Mouse (Mus musculus) thymus, adult 2 months (tissue): Measurements from ENCODE around the gene Cdk10. TPM values are rescaled to one million over a fixed set of nuclear protein-coding genes. Genes with fewer than 3 reads are reported as not detected.

Experiments
- DNase-seq: peaks from one replicate; pipeline ENCODE4 v3.0.0; 2021
- H3K27ac ChIP-seq: fragments of 200-500 bp; 2 replicates; pipeline ENCODE4 v1.5.1; 2012; ENCODE audit warnings: low read length, control low read depth; ENCODE audit not compliant: control insufficient read depth, insufficient read depth
- H3K27me3 ChIP-seq: fragments of 200-500 bp; 2 replicates; pipeline ENCODE4 v1.6.1; 2012; ENCODE audit warnings: mild to moderate bottlenecking, low read length, moderate library complexity, mixed read lengths; ENCODE audit not compliant: control insufficient read depth, insufficient read depth
- H3K36me3 ChIP-seq: fragments of 200-500 bp; 2 replicates; pipeline ENCODE4 v1.6.1; 2012; ENCODE audit warnings: mild to moderate bottlenecking, low read length, moderate library complexity; ENCODE audit not compliant: control insufficient read depth, insufficient read depth
- H3K4me1 ChIP-seq: fragments of 200-500 bp; replicated peaks from 2 replicates; pipeline ENCODE4 v1.6.1; 2012; ENCODE audit warnings: low read length; ENCODE audit not compliant: control insufficient read depth, insufficient read depth
- H3K4me3 ChIP-seq: fragments of 200-500 bp; 2 replicates; pipeline ENCODE4 v1.5.1; 2012; ENCODE audit warnings: mild to moderate bottlenecking, low read length, control low read depth, moderate library complexity; ENCODE audit not compliant: control insufficient read depth, insufficient read depth
- CTCF ChIP-seq: fragments of 200-500 bp; IDR thresholded peaks from 2 replicates; pipeline ENCODE4 v1.5.1; 2012; ENCODE audit warnings: mild to moderate bottlenecking, control low read depth, low read length, moderate library complexity, borderline replicate concordance; ENCODE audit not compliant: control insufficient read depth, poor library complexity, insufficient read depth; ENCODE audit errors: extremely low read depth
- POLR2A ChIP-seq: fragments of 200-500 bp; IDR thresholded peaks from 2 replicates; pipeline ENCODE4 v1.6.1; 2012; ENCODE audit warnings: mild to moderate bottlenecking, low read length, control low read depth, moderate library complexity; ENCODE audit not compliant: control insufficient read depth, poor library complexity, insufficient read depth; ENCODE audit errors: extremely low read depth
- WGBS: fragments of 180-500 bp; shearing (Covaris S2); methylation state at CpG from one replicate; pipeline ENCODE4 v1.1.7; 2018; 5-methylcytosine and 5-hydroxymethylcytosine counted together
- polyA plus RNA-seq: library from polyadenylated mRNA; depleted of rRNA; stranded (reverse); fragments of >200 nt; gene quantifications from 2 replicates; pipeline ENCODE4 v1.2.3, GENCODE M21; 2012

Gene Cdk10
- polyA plus RNA-seq, 1 experiment, result 70.8 TPM

DNA sequence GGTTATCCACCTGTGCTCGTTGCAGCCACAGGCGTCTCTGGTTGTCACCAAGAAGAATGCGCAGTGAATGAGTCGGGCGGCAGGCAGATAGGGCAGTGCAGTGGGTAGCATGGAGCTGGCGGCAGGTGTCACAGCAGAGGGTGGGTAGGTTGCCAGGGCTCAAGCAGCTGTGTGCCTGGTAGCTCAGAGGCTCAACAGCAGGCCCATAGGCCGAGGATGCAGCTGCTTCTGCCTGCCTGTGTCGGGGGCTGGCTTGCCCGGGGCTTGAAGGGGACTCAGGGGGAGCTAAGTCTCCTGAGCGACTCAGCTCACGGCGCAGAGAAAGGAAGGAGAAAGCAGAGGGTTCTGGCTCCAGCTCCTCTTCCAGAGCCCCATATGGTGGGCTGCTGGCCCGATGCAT lies 8.7 kb downstream of the Cdk10 start:
- Histone ChIP-seq H3K27ac (no peak overlapping the region), H3K27me3 (no peaks in the 10 kb centered on the region), H3K4me3 (no peak overlapping the region), H3K36me3 (no peaks in the 10 kb centered on the region), H3K4me1 (peaks cover 15% of the 10 kb centered on the region)
- 84% methylated on average over 13 of the region's 13 CpGs for WGBS
- no peak for DNase-seq
- no peak for TF ChIP-seq CTCF
- TF ChIP-seq POLR2A, result no peak

DNA sequence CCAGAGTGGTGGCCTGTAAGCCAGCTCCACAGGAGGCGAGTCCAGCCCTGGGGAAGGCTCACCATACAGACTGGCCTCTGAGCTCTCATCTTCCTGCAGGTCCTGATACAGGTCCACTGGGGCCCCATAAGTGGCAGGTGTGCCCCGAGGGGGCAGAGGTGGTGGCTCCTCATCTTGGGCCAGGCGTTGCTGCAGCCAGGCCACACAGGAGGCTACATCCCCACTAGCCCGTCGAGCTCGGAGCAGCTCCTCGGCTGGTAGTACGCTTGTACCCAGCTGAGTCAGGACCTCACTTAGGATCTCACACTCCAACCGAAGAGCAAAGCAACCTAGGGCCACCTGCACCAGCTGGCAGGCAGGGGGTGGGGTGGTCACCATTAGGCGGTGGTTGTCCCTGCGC lies 9.1 kb downstream of the Cdk10 start:
- no peaks in the 10 kb centered on the region for H3K27me3 ChIP-seq
- H3K4me3 ChIP-seq, result no peak overlapping the region
- no peak overlapping the region for H3K27ac ChIP-seq
- TF ChIP-seq CTCF, result no peak
- TF ChIP-seq POLR2A, result no peak
- no peaks in the 10 kb centered on the region for H3K36me3 ChIP-seq
- peaks cover 15% of the 10 kb centered on the region for H3K4me1 ChIP-seq
- no peak for DNase-seq
- WGBS, result 92% methylated on average over 11 of the region's 11 CpGs

DNA sequence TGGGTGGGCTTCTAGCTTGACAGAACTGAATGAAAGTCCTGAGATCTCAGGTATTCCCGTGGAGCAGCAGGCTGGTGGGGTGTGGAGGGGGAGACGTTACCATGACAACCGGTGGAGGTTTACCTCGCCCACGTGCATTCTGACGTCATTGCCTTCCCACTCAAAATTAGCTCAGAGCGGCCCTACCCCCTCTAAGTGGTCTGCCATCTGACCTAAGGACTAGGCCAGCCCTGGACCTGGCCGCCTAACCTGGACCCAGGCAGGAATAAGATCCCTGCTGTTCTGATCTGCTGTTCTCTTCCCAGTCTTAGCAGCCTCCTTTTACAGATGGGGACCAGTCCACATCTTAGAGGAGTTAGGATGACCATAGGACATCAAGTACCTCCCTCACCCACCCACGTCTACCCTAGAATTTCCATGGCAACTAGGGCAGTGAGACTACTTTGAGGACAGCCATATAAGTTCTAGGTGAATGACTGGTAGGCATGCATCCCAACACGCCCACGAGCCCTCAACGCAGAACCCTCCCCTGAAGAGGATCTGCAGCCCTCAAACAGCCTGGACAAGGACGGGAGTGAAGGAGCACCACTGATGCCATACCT lies 10.4 kb downstream of the Cdk10 start:
- Histone ChIP-seq H3K27ac (no peak overlapping the region), H3K4me3 (peak overlapping the region; percentile 87), H3K27me3 (no peaks in the 10 kb centered on the region), H3K36me3 (no peaks in the 10 kb centered on the region), H3K4me1 (peaks cover 15% of the 10 kb centered on the region)
- TF ChIP-seq CTCF, result no peak
- TF ChIP-seq POLR2A, result no peak
- 40% methylated on average over 13 of the region's 13 CpGs for WGBS
- no peak for DNase-seq

DNA sequence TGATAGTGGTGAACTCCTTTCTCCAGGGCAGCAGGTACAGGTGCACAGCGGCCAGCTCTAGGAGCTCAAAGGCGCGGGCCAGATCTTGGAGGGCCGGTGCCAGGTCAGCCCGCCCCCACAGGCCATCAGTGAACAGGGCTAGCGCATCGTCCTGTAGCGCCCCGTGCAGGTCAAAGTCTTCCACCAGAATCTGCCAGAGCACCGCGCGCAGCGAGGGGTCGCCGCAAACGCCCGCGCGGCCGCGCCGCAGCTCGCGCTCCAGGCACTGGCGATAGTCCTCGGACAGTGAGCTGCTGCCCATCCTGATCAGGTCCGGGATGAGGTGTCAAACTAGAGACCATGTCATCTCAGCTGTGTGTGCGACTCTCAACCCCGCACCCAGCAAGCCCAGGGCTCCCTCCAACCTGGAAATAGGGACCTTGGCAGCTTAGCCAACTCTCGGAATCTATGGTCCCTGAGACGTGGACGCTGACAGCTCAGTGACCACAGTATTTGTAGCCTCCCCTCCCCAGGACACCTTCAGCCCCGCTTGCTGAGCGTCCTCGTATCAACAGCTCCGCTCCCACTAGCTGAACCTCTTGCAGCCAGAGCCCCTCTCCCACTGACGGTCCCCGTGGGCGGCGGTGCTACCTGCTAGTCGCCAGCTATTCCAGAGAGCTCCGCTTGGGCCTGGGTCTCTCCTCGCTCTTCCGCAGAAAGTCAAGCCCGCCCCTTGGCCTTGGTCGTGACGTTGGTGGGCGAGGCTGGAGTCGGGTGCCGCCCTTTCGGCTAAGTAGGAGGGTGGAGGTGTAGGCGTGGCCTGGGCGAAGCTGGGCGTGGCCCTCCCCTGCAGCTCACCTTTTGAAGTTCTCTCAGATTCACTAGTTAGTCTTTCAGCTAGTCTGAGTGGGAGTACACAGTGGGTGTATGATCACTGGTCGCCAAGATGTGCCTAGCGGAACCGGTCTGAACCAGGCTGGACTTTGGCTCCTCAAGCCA lies 11.2 kb downstream of the Cdk10 start, which contains the start of gene Spata2l:
Gene Spata2l (minus strand): TSS at position 714 of the 978 bp plus-strand sequence.
- DNase-seq, result peak; percentile 96
- Histone ChIP-seq H3K27me3 (no peaks in the 10 kb centered on the region), H3K27ac (no peak within 1 kb of the TSS), H3K4me1 (peaks cover 15% of the 10 kb centered on the region), H3K4me3 (peak within 1 kb of the TSS; percentile 87), H3K36me3 (no peaks in the 10 kb centered on the region)
- TF ChIP-seq POLR2A (peak; percentile 70), CTCF (peak; percentile 35; the same call in 1 of the 2 replicates)
- WGBS, result 1% methylated on average over 57 of the region's 57 CpGs

DNA sequence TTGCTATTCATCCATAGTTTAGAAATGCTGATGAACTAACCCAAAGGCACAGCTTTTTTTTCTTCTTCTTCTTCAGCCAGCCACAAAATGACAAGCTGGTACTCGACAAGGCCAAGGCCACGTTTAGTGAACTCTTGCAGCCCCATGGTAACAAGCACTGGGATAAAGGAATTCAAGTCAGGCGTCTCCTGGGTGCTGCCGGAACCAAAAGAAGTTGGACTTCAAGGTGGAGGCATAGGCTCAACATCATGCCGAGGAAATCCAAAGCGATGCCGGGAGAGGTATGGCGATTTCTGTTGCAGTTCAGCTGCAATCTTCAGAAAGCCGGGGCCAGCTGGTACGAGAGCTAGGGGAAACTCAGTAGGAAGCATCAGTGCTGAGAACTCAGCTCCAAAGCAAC lies 14.8 kb downstream of the Cdk10 start:
- no peaks in the 10 kb centered on the region for H3K27me3 ChIP-seq
- whole genome bisulfite sequencing, result 91% methylated on average over 10 of the region's 10 CpGs
- no peaks in the 10 kb centered on the region for H3K36me3 ChIP-seq
- TF ChIP-seq POLR2A, result no peak
- TF ChIP-seq CTCF, result no peak
- H3K27ac ChIP-seq, result no peak overlapping the region
- no peak for DNase-seq
- no peak overlapping the region for H3K4me3 ChIP-seq
- H3K4me1 ChIP-seq, result peaks cover 15% of the 10 kb centered on the region

DNA sequence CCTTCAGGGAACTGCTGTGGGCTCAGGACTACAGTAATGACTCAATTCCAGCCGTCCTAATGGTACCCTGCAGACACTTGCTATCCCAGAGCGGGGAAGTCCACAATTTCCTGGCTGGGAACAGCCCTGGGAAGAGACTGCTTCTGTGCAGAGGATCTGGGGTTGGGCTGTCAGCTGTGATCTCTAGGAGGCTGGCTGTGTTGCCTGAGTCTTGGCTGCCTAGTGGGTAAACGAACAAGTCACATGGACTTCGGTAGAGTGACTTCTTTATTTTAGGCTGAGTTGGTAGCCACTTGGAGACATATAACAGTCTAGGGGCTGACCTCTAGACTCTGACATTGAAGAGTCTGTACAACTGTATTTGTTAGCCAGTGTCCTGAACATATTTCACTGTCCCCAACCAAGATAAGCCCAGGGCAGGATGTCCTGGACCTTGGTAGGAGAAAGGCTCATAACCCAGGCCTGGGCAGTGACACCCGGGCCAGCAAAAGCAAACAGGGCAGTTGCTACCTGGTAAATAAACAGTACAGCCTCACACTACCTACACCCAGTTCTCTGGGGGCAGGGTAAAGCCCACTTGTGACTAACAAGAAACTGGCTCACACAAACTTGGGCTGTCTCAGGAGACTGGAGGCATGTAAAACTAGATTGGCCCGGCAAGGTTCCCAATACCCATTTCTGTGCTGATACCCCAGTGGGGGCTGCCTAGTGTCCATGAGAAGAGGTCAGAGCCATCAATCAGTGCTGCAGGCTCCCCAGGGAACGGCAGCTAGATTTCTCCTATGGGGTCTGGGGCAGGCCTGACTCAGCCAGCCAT lies 17.7 kb downstream of the Cdk10 start:
- no peak for DNase-seq
- no peaks in the 10 kb centered on the region for H3K27me3 ChIP-seq
- TF ChIP-seq CTCF (no peak), POLR2A (no peak)
- peaks cover 11% of the 10 kb centered on the region for H3K36me3 ChIP-seq
- H3K4me1 ChIP-seq, result no peaks in the 10 kb centered on the region
- WGBS, result 92% methylated on average over 7 of the region's 7 CpGs
- no peak overlapping the region for H3K27ac ChIP-seq
- no peak overlapping the region for H3K4me3 ChIP-seq
